Mouse (Mus musculus) liver, embryonic 14.5 days (tissue): ENCODE data around the gene Naa38.

ENCODE experiments used
- CTCF ChIP-seq: IDR thresholded peaks from 2 replicates; pipeline ENCODE4 v1.5.1; 2016; ENCODE audit warnings: antibody characterized with exemption, low read depth, control low read depth
- EP300 ChIP-seq: IDR thresholded peaks from 2 replicates; pipeline ENCODE4 v1.6.1; 2016; ENCODE audit warnings: antibody characterized with exemption, low read depth

DNA sequence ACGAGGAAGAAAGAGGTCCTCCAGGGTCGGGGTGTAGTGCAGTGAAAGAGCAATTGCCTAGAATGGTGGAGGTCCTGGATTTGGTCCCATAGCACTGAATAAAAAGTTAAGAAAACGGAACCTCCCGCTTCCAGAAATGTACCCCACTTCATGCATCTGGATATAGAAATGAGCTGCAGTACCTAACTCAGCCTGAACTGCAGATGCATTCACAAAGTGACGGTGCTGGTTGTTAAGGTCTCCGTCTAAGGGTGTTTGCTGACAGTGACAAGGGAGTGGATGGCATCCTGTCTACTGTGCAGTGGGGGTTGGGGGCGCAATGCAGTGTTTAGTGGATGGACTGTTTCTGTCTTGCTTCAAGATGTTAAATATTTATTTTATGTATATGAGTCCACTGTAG, 8.5 kb upstream of the Naa38 start:
- TF ChIP-seq EP300 (no peak), CTCF (0 out of 2 replicates have a peak, but pooled peaks have one; percentile 17)
